Mouse (Mus musculus): ENCODE results near the gene 5730455P16Rik. TPM values are rescaled to one million over a fixed set of nuclear protein-coding genes. Genes with fewer than 3 reads are reported as not detected.
A peak's percentile ranks its signal among the peaks of the same experiment; 100 is the strongest.
"Not testable (repeated sequence)": the region's sequence is repeated elsewhere in the genome, so short reads cannot be mapped to it uniquely, and the experiment has no call there.

5730455P16Rik gene
- total RNA-seq (2014; fragmentation: Nextera tagmentation) (5.9 and 9.5 TPM in 2 replicates), total RNA-seq (2017) (8.3 and 13.8 TPM in 2 replicates)

DNA sequence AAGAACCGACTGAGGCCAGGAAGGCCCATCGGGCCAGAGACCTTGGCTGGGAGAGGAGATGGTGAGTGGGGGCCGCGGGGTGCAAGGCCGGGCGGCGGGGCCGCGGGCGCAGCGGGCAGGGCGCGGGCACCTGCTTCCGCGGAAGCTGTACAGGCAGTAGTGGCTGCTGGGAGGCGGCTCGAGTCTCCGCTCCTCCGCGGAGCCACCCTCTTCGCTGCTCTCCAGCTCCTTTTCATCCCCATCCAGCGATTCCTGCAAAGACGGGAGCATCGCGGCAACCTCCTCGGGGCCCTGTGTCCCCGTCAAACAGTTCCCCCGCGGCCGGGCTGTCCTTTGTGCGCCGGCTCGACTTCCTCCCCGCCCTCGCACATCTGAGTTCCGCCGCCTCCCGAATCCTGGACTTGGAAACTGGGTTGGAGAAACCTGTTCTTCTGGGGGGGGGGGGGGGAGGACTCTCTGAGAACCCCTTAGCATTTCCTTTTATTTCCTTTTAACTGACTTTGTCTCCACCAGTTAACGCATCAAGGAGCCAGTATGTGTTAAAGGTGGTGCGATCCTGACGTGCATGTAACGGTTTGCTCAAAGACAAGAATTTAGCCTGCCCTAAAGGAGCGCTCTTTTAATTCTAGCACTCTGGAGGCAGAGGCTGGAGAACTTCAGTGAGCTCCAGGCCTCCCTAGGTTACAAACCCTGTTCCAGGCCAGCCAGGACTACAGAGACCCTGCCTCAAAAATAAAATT is at the start of gene 5730455P16Rik:
Gene 5730455P16Rik, minus strand, starts transcription at position 323 of the 740 bp plus-strand sequence.
- ATAC-seq (replicated peaks; ENCODE audit: low FRiP score, low TSS enrichment, poor library complexity, severe bottlenecking): peak; percentile 40

GRCm38 (mm10) chr11:80426029-80426813 is 48.4 kb upstream of the 5730455P16Rik start:
- not testable (repeated sequence) for ATAC-seq (replicated peaks; ENCODE audit: low FRiP score, low TSS enrichment, poor library complexity, severe bottlenecking)

DNA sequence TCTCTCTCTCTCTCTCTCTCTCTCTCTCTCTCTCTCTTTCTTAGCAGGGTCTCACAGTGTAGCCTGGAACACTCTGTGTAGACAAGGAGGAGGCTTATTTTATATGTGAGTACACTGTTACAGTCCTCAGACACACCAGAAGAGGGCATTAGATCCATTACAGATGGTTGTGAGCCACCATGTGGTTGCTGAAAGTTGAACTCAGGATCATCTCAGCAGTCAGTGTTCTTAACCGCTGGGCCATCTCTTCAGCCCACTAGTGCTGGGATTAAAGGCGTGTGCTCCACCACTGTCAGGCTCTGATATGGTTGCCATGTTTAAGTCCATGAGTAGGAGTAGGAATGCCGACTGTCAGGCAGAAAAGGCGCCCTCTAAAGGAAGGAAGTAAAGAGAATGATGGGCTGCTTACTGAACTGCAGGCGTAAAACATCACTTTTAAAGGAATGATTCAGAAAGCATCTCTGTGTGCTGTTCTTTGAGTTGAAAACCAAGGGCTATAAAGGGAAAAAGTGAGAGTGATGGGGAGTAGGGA is 47.5 kb upstream of the 5730455P16Rik start:
- ATAC-seq (replicated peaks; ENCODE audit: low FRiP score, low TSS enrichment, poor library complexity, severe bottlenecking): no peak

DNA sequence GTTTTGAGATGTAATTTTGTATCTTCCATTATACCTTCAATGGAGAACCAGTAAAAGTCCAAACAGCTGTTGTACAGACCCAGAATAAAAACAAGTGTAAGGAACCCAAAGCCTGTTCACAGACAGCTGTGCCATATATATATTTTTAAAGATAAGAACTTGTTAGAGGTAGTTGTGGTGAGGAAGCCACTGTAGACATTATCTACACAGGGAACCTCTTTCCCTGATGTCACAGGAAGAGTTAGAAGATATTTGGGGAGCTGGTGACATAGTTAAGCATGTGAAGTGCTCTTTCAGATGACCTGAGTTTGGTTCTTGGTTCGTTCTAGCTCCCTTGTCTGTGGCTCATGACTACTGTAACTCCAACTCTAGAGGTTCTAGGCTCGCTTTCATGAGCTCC is 46.9 kb upstream of the 5730455P16Rik start:
- no peak for ATAC-seq (replicated peaks; ENCODE audit: low FRiP score, low TSS enrichment, poor library complexity, severe bottlenecking)

- no peak for ATAC-seq (replicated peaks; ENCODE audit: low FRiP score, low TSS enrichment, poor library complexity, severe bottlenecking)
Measured at GRCm38 (mm10) chr11:80421421-80422047, 43.7 kb upstream of the 5730455P16Rik start.

DNA sequence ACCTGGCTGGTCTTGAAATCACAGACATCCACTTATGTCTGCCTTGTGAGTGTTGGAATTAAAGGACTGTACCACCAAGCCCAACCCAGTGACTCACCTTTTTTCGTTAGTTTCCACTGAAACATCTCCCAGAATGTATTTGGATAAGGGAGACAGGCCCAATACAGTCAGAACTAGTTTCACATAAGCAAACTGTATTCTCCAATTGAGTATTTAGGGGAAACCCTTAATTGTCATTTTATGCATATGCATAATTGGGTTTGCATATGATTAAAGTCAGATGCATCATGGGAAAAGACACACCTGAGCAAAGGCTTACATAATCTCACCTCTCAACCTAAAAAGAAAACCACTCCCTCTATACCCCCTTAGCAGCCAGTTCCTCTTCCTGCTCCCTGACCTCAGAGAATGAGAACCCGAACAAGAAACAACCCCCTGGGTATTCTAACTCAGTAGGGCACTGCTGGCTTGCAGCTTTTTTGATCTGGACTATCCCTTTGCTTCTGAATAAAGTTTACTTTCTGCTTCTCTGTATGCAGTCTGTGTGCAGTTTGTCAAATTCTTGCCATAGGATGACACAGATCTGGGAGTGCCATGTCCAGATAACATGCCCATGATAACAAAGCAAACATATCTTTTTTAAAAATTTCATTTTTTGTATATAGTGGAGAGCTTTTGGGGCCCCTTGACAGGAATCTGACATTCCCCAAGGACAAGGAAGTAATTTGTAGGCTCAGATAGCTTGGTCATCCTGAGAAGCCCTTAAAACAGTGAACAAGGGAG is 42.6 kb upstream of the 5730455P16Rik start:
- no peak for ATAC-seq (replicated peaks; ENCODE audit: low FRiP score, low TSS enrichment, poor library complexity, severe bottlenecking)

DNA sequence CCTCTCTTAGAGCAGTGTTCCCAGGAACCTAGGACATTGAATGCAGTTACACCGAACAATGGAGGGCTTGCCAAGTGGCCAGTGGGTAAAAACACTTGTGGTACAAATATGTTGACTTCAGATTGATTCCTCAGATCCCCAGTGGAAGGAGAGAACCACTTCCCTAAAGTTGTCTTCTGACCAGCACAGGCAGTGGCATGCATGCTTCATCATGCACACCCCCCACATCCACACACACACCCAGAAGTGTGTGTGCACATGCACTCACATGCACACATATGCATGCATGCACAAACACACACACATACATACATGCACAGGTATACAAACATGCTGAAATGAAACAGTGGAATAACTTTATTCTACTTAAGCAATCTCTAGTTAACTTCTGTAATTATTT is 41.9 kb upstream of the 5730455P16Rik start:
- ATAC-seq (replicated peaks; ENCODE audit: low FRiP score, low TSS enrichment, poor library complexity, severe bottlenecking): no peak

- no peak for ATAC-seq (replicated peaks; ENCODE audit: low FRiP score, low TSS enrichment, poor library complexity, severe bottlenecking)
Measured at GRCm38 (mm10) chr11:80417085-80417484, 39.3 kb upstream of the 5730455P16Rik start.

DNA sequence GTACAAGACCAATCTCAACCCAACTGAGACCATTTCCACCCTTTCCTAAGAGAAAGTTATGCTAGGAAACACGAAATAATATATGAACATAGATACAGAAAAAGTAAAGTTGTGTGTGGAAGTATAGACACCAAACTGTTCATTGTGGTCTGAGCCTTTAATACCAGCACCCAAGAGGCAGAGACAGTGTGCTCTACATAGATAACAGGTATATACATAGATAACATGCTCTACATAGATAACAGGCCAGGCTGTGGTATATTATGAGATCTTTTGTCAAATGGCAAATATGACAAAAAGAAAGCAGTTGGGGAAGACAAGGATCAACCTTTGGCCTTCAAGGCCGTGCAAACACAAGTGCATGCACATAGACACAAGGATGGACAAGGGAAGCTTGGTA is 32.5 kb upstream of the 5730455P16Rik start:
- peak; percentile 43; the same call in 1 of the 2 replicates for ATAC-seq (replicated peaks; ENCODE audit: low FRiP score, low TSS enrichment, poor library complexity, severe bottlenecking)

DNA sequence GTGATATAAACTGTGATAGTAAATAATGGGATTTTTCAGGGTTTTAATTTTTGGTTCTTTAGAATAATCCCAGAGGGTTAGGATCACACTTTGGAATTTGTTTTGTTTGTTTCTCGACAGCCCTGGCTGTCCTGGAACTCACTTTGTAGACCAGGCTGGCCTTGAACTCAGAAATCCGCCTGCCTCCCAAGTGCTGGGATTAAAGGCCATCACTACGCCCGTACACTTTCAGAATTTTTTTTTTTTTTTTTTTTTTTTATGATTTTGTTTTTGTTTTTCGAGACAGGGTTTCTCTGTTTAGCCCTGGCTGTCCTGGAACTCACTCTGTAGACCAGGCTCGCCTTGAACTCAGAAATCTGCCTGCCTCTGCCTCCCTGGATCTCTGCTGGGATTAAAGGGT is 30.0 kb upstream of the 5730455P16Rik start:
- not testable (repeated sequence) for ATAC-seq (replicated peaks; ENCODE audit: low FRiP score, low TSS enrichment, poor library complexity, severe bottlenecking)

DNA sequence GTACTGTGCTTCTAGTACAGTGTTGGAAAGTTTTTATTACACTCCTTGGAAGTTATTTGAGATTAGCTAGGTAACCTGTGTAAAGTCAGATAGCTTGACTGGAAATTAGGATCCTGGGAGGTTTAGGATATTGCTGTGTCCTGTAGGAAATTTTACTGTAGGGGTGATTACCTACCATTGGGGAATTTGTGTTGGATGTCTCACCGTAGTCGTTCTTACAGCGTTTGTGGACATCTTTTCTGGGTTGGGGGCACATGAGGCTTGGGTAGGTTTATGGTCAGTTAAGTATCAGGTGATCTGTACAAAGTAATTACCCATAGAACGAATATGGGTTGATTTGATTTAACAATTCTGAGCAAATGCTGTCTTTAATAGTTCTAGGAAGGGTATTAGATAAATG is 18.8 kb upstream of the 5730455P16Rik start:
- no peak for ATAC-seq (replicated peaks; ENCODE audit: low FRiP score, low TSS enrichment, poor library complexity, severe bottlenecking)

DNA sequence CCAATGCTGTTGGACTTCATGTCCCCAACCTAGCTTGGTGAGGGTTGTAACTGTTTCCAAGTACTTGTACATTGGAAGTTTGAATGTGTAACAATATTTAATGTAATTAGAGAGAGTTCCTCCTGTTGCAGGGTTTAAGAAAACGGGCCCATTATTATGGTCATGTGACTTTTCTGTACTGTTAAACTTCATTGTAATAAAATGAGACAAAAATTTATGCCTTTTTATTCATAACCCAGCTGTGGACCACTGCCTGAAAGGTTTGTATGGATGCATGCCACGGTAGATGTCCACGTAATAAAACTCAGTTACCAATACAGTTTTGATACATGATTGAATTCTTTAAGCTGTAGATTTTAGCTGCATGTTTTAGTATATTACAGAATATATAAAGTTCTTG is 18.1 kb upstream of the 5730455P16Rik start:
- ATAC-seq (replicated peaks; ENCODE audit: low FRiP score, low TSS enrichment, poor library complexity, severe bottlenecking): no peak

GRCm38 (mm10) chr11:80391407-80392120 is 13.7 kb upstream of the 5730455P16Rik start:
- ATAC-seq (replicated peaks; ENCODE audit: low FRiP score, low TSS enrichment, poor library complexity, severe bottlenecking): no peak

DNA sequence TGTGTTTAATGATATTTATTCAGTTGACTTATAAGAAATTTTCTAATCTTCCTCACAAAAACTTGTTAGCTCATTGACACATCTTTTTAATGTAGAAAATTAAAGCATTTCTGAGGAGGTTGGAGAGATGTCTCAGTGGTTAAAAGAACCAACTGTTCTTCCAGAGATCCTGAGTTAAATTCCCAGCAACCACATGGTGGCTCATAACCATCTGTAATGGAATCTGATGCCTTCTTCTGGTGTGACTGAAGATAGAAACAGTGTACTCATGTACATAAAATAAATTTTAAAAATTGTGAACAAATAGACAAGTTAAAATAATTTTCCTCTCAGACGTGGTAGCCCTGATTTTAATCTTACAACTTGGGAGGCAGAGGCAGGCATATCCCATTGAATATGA is 12.1 kb upstream of the 5730455P16Rik start:
- no peak for ATAC-seq (replicated peaks; ENCODE audit: low FRiP score, low TSS enrichment, poor library complexity, severe bottlenecking)

DNA sequence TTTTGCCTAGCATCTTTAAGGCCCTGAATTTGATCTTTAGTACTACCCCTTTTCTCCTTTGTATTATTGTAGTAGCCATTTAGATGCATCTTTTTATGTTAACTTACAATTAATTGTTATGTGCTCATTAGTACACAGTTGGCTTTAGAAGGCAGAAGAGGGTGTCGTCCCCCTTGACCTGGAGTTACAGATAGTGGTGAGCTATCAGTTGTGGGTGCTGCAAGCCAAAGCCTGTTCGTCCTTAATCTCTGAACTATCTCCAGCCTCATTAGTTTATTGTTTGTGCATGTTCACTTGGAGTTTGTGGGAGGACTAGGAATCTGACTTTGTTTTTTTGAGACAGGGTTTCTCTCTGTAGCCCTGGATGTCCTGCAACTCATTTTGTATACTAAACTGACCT is 9.0 kb upstream of the 5730455P16Rik start:
- ATAC-seq (replicated peaks; ENCODE audit: low FRiP score, low TSS enrichment, poor library complexity, severe bottlenecking): 0 out of 2 replicates have a peak, but pooled peaks have one; percentile 42

- ATAC-seq (replicated peaks; ENCODE audit: low FRiP score, low TSS enrichment, poor library complexity, severe bottlenecking): no peak
Measured at GRCm38 (mm10) chr11:80385055-80385454, 7.2 kb upstream of the 5730455P16Rik start.

DNA sequence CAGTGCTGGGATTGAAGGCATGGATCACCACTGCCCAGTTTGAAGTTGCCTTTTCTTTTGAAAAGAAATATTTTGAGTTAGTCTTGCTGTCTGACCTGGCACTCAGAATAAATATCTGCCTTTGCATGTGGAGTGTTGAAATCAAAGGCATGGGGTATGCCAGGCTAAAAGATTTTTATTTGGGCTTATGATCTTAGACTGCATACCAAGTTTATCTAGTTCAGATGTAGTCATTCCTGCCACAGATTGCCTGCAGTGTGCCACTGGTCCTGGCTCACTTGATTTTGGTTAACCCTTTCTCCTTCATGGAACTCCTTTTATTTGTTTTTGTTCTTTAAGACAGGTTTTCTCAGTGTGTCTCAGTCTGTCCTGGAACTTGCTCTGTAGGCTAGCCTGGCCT is 6.6 kb upstream of the 5730455P16Rik start:
- no peak for ATAC-seq (replicated peaks; ENCODE audit: low FRiP score, low TSS enrichment, poor library complexity, severe bottlenecking)

DNA sequence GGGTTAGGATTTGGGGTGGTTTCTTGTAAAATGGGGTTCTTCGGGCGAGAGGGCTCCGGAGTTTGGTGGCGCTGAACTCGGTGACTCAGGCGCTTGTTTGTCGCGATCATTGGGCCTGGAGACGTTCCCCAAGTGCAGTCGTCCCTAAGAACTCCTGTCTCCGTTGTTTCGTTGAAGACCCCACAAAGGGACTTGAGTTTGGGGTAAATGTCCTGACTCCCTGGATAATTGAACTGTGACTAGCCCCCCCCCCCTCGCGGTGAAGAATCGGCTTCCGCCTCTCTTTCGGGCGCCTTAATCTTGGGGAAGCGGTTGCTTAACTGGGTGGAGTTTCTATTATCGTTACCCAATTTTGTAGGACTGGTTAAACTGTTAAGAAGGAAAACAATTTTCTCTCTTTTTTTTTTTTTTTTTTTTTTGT is 5.8 kb upstream of the 5730455P16Rik start:
- peak; percentile 52 for ATAC-seq (replicated peaks; ENCODE audit: low FRiP score, low TSS enrichment, poor library complexity, severe bottlenecking)

Data from megakaryocyte-erythroid progenitor cell, adult 5-6 weeks (primary cell).